Mouse (Mus musculus) embryo, embryonic 9.5 days (tissue): Measurements from ENCODE around the gene Gcnt3.

Source experiments
- DNase-seq: peaks from one replicate; pipeline ENCODE4 v3.0.0-alpha.2; 2017; ENCODE audit errors: extremely low spot score

The Gcnt3 gene

GRCm38 (mm10) chr9:70006984-70007383, 30.9 kb downstream of the Gcnt3 start:
- no peak for DNase-seq

GRCm38 (mm10) chr9:70003516-70003915, 34.4 kb downstream of the Gcnt3 start:
- no peak for DNase-seq

DNA sequence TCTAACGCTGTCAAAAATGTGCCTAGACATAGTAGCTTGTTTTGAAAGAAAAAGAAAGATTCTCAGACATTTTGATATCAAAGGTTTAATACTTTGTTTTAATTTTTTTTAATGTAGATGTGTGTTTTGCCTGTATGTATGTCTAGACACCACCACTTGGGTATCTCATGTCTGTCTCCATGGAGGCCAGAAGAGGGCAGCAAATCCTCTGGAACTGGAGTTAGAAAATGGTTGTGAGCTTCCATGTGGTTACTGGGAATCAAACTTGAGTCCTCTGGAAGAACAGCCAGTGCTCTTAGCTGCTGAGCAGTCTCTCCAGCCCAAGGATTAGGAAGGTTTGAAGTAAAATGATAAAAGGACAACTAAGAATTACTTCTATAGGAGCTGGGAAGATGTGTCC, 38.6 kb downstream of the Gcnt3 start:
- DNase-seq, result no peak

DNA sequence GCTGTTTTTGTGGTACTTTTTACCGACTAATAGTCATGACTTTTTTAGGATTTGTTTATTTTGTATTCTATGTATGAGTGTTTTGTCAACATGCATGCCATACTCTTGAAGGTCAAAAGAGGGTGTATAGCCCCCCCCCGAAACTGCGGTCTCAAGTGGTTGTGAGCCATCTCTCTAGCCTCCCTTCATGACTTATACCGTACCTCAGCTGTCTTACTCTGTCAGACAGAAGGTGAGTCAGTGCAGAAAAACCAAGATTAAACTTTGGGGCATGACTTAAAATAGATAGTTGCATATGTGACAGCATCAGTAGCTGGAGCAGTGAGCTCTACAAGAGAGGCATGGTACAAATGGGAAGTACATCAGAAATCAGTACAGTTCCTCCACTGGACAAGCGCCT, 43.3 kb downstream of the Gcnt3 start:
- DNase-seq, result no peak

GRCm38 (mm10) chr9:69993479-69993878, 44.4 kb downstream of the Gcnt3 start:
- no peak for DNase-seq

DNA sequence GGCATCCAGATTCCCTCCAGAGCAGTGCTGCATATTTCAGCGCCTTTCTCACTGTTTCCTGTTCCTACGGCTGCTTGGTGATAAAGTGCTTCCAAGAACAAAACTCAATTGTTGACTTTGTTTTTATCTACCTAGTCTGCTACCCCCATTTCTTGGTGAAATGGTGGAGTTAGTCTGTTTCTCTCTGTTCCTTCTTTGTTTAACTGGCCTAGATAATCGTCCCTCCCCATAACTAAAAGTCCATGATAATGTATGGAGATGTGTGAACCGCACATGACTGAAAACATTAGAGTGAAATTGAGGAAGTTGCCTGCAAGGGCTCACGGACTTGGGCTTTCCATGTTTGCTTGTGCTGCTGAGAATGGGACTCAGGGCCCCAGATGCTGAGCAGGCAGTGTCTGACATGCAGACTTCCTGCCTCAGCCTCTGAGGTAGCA, 45.0 kb downstream of the Gcnt3 start:
- DNase-seq, result no peak

- no peak for DNase-seq
Measured at GRCm38 (mm10) chr9:69990346-69990745, 47.5 kb downstream of the Gcnt3 start.

- DNase-seq, result peak; percentile 96
Measured at GRCm38 (mm10) chr9:69989303-69990121, 48.4 kb downstream of the Gcnt3 start, which contains the start of gene Bnip2. Gene Bnip2, plus strand, starts transcription at chr9:69989466.

DNA sequence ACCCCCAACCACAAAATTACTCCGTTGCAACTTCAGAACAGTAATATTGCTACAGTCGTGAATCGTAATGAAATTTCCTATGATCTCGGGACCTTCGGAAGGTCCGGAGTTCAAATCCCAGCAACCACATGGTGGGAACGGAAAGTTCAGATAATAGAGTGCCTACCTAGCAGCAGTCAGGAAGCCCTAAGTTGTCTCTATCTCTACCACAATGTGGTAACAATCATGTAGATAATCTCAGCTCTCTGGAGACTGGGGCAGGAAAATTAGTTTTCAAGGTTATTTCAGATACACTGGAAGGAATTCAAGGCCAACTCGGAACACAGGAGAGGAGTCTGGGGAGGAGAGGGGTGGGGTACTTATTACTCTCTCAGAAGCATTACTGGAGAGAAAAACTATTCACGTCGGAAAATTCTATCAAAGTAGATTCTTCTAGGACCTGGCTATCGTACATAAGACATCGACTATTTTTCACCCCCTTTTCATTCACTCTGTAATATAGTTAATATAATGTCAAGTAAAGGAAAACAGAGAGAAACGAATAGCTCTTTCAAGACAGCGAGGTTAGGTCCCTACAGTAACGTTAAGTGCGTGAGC, 49.1 kb downstream of the Gcnt3 start:
- no peak for DNase-seq

- DNase-seq, result peak; percentile 65
Measured at GRCm38 (mm10) chr9:69987579-69987978, 50.3 kb downstream of the Gcnt3 start.

GRCm38 (mm10) chr9:69986571-69986970, 51.3 kb downstream of the Gcnt3 start:
- no peak for DNase-seq

DNA sequence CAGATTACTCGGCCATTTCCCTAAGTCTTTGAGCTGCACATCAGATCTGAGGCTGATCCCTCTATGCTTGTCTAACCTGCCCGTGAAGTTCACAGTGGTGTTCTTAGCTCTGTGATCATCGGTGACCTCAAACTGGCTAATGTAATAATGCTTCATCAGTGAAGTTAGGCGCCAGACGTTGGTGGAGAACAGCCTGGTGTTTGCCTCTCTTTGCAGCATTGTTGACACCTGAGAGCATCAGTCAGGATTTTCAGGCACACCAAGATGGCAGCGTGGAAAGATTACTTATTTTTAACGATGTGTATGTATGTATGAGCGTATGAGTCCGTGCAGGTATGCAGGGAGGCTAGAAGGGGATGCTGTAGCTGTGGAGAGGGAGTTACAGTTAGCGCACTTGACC, 51.8 kb downstream of the Gcnt3 start:
- no peak for DNase-seq

DNA sequence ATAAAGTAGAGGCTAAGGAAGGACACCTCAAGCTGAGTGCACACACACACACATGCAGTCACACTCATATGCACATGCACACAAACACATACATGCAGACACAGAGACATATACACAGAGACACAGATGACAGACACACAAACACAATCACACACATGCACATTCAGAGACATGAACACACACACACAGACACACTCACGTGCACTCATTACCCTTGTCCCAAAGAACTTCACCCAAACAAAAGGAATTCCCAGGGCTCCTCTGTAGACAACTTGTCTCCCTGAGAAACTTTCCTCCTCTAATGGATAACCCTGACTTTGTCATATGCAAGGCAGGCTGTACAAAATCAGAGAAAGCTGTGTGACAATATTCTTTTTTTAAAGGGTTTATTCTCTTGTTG, 52.4 kb downstream of the Gcnt3 start:
- DNase-seq, result no peak
